Mouse (Mus musculus) forebrain, embryonic 13.5 days (tissue): ENCODE data around the gene Hpse. TPM values are rescaled to one million over a fixed set of nuclear protein-coding genes. Genes with fewer than 3 reads are reported as not detected.

Source experiments
- ATAC-seq: fragments of 200-750 bp; cut with Nextera tagmentation; 2 replicates; pipeline ENCODE4 v1.8.0; 2017
- H3K27ac ChIP-seq: fragments of 300-500 bp; sonication (generic); 2 replicates; pipeline ENCODE4 v1.5.1; 2015; ENCODE audit warnings: inconsistent platforms, mild to moderate bottlenecking, moderate library complexity
- H3K27me3 ChIP-seq: fragments of 300-500 bp; sonication (generic); 2 replicates; pipeline ENCODE4 v1.6.1; 2015; ENCODE audit warnings: mild to moderate bottlenecking, inconsistent platforms
- H3K36me3 ChIP-seq: fragments of 300-500 bp; sonication (generic); 2 replicates; pipeline ENCODE4 v1.6.1; 2015; ENCODE audit warnings: mild to moderate bottlenecking, inconsistent platforms; ENCODE audit not compliant: poor library complexity, severe bottlenecking
- H3K4me1 ChIP-seq: fragments of 300-500 bp; sonication (generic); 2 replicates; pipeline ENCODE4 v1.6.1; 2015; ENCODE audit warnings: inconsistent platforms
- H3K4me2 ChIP-seq: fragments of 300-500 bp; sonication (generic); 2 replicates; pipeline ENCODE4 v1.6.1; 2015; ENCODE audit warnings: inconsistent platforms, mild to moderate bottlenecking, moderate library complexity
- H3K4me3 ChIP-seq: fragments of 300-500 bp; sonication (generic); 2 replicates; pipeline ENCODE4 v1.5.1; 2015; ENCODE audit warnings: mild to moderate bottlenecking, inconsistent platforms
- H3K9ac ChIP-seq: fragments of 300-500 bp; sonication (generic); 2 replicates; pipeline ENCODE4 v1.6.1; 2015; ENCODE audit warnings: mild to moderate bottlenecking, inconsistent platforms
- H3K9me3 ChIP-seq: fragments of 300-500 bp; sonication (generic); replicated peaks from 2 replicates; pipeline ENCODE4 v1.6.1; 2016; ENCODE audit warnings: inconsistent platforms
- WGBS: fragments of 180-500 bp; shearing (Covaris S2); methylation state at CpG from one replicate; pipeline ENCODE4 v1.1.7; 2015; 5-methylcytosine and 5-hydroxymethylcytosine counted together
- polyA plus RNA-seq: library from polyadenylated mRNA; unstranded; fragments of >200 nt; fragmentation: Nextera tagmentation; extraction: Ambion mirVana; gene quantifications from 2 replicates; pipeline ENCODE4 v1.2.1, GENCODE M21; 2015

Gene Hpse
- polyA plus RNA-seq, 1 experiment from 2014 or later, result 0.25 TPM

DNA sequence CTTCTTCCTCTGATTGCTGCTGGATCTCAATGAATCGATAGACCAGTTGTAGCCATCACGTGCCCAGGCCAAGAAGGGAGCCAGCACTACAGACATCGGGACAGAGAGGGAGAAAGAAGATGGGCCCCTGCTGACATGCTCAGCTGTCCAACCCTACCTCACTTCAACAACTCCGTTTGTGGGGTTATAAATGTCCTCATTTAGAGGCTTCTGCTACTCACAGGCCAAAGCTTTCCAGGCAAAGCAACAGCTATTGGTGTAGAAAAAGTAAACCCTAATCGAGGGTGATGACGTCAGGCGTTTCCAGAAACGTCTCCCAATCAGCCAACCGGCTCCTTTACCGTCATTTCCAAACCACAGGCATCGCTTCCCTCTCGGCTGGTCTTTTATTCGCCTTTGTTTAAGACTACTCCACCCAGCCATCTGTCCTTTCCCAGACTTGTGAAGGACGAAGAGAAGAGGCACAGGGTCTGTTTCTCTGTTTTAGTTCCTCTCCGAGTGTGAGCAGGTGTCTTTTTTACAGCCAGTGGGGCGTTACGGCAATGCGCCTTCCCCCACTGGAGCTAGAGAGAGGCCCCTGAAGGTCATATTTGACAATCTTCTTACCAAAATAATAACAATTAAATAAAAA, 39.5 kb downstream of the Hpse start:
- H3K4me1 ChIP-seq, result peaks cover 2% of the 10 kb centered on the region; the same call in 1 of the 2 replicates
- WGBS, result 66% methylated on average over 18 of the region's 18 CpGs
- H3K27ac ChIP-seq, result no peak overlapping the region
- no peak overlapping the region for H3K4me2 ChIP-seq
- H3K9me3 ChIP-seq, result no peaks in the 10 kb centered on the region
- no peaks in the 10 kb centered on the region for H3K36me3 ChIP-seq
- no peak for ATAC-seq
- H3K4me3 ChIP-seq, result no peak overlapping the region
- H3K9ac ChIP-seq, result no peak overlapping the region
- no peaks in the 10 kb centered on the region; the same call in 1 of the 2 replicates for H3K27me3 ChIP-seq

DNA sequence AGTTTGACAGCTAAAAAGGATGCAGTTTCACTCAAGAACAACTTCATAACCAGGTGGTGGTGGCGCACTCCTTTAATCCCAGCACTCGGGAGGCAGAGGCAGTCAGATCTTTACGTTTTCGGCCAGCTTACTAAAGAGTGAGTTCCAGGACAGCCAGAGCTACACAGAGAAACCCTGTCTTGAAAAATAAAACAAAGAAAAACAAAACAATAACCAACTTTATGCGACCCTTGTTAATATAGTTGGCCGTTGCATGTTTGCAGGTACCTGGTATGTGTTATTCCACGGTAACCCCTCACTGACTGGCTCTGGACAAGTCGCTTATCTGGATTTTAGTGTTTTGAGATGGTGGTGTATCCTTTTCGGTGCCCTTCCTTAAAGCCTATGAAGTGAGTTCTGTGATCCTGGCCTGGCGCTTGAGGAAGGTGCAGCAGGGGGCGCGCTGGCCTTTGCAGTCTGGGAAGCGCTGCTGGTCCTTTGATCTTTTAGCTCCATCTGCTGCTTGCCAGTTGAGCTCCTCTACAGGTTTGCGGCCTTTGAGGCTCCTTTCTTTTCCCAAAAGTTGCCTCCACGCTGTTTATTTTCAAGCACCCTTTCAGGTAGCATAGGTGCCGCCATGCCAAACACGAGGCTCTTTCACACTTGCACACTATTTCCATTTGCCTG, 44.7 kb downstream of the Hpse start, which contains the start of gene Coq2:
Coq2 (minus strand) TSS at position 430 of the 666 bp plus-strand sequence.
- Histone ChIP-seq H3K36me3 (peaks cover 4% of the 10 kb centered on the region; the same call in 1 of the 2 replicates), H3K4me1 (peaks cover 28% of the 10 kb centered on the region), H3K4me3 (peak within 1 kb of the TSS; percentile 82), H3K27ac (peak within 1 kb of the TSS; percentile 31; the same call in 1 of the 2 replicates), H3K27me3 (no peaks in the 10 kb centered on the region; the same call in 1 of the 2 replicates), H3K9ac (peak within 1 kb of the TSS; percentile 91), H3K9me3 (no peaks in the 10 kb centered on the region), H3K4me2 (peak within 1 kb of the TSS; percentile 66)
- ATAC-seq, result peak; percentile 39
- WGBS, result 11% methylated on average over 17 of the region's 17 CpGs

DNA sequence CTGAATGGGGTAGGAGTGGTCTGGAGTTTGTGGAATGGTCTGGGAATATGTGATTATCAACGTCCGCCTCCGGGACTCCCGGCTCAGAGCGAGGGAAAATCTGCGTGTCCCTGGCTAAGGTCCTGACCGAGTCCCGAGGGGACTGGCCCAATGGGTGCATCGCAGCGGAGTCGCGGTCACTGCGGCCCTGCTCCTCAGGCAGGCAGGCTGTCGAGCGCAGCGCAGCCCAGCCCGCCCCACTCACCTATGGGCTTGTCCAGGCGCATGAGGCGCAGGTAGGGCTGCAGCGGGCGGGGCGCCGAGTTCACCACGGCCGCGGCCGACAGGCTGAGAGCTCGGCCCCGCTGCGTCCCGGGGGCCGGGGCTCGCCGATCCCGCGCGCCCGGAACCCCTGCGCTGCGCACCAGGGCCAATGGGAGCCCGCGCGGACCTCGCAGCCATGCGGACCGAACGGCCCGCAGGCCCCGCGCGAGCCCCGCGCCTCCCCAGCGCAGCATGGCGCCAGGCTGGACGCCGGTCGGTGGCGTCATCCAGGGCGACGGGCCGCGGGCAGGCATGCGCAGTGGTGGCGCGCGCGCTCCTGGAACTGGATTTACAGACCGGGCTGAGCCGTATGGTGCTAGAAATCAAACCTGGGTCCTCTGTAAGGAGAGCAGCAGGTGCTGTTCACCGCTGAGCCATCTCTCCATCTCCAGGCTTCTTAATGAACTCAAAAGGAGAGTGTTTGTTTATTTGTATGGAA, 45.6 kb downstream of the Hpse start:
- Histone ChIP-seq H3K4me2 (peak overlapping the region; percentile 66), H3K4me3 (peak overlapping the region; percentile 82), H3K27me3 (no peaks in the 10 kb centered on the region; the same call in 1 of the 2 replicates), H3K36me3 (peaks cover 4% of the 10 kb centered on the region; the same call in 1 of the 2 replicates), H3K9me3 (no peaks in the 10 kb centered on the region), H3K4me1 (peaks cover 28% of the 10 kb centered on the region), H3K27ac (peak overlapping the region; percentile 31; the same call in 1 of the 2 replicates), H3K9ac (peak overlapping the region; percentile 91)
- under 1% methylated on average over 71 of the region's 71 CpGs for WGBS
- ATAC-seq, result peak; percentile 98

DNA sequence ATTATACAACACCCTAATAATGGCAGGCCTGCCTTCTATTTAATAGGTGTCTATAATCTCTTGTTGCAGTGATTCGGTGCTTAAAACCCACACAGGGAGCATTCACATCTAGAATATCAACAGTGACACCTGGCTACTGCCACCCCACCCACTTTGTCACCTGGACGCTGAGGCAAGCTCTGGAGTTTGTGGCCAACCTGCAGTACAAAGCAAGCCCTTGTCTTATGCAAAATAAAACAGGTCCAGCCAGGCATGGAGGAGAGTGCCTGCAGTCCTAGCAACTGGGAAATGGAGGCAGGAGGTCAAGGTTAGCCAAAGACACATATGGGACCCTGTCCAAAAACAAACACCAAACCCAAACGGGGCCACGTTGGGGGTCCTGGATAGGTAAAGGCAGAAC, 47.1 kb downstream of the Hpse start:
- ATAC-seq, result no peak
- H3K4me1 ChIP-seq, result peaks cover 28% of the 10 kb centered on the region
- 92% methylated on average over 4 of the region's 4 CpGs for WGBS
- H3K27me3 ChIP-seq, result no peaks in the 10 kb centered on the region; the same call in 1 of the 2 replicates
- no peak overlapping the region for H3K9ac ChIP-seq
- H3K4me2 ChIP-seq, result no peak overlapping the region
- peaks cover 12% of the 10 kb centered on the region for H3K36me3 ChIP-seq
- H3K27ac ChIP-seq, result no peak overlapping the region
- no peak overlapping the region for H3K4me3 ChIP-seq
- H3K9me3 ChIP-seq, result no peaks in the 10 kb centered on the region

DNA sequence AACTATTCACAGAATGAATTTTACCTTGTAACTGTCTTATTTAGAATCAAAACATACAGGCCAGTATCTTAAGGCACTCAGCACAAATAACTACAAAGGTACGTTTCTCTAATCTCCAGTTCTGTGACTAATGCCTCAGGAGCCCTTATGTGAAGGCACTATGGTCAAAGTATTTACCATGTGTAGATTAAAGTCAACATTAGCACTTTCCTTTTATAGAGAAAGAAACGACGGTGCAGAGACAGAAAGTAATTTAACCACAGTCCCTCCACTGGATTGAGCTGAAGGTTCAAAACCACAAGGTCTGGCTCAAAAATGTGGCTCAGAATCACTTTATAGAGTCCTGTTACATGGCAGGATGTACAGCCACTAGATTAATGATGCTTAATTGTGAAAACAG, 47.6 kb downstream of the Hpse start:
- H3K9ac ChIP-seq, result no peak overlapping the region
- WGBS, result 89% methylated on average over 3 of the region's 3 CpGs

DNA sequence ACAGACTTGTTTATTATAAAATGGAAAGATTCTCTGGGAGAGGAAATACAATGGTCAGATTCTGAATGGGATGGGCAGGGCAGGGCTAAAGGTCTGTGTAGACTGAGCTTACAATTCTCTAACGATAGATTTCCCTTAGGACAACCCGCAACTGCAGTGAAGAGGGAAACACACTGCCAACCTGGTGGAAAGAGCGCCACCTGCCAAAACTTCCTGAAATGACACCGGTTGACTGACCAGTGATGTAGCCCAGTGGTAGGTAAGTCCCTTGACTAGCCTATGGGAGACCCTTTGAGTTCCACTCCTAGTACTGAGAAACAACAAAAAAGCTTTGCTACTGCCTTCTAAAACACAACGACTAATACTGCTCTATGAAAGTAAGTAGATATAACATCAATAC, 48.1 kb downstream of the Hpse start:
- no peak overlapping the region for H3K9ac ChIP-seq
- H3K27me3 ChIP-seq, result no peaks in the 10 kb centered on the region
- H3K27ac ChIP-seq, result no peak overlapping the region
- H3K9me3 ChIP-seq, result no peaks in the 10 kb centered on the region
- H3K4me3 ChIP-seq, result no peak overlapping the region
- peaks cover 28% of the 10 kb centered on the region for H3K4me1 ChIP-seq
- ATAC-seq, result no peak
- WGBS, result 25% methylated on average over 5 of the region's 5 CpGs
- H3K4me2 ChIP-seq, result no peak overlapping the region
- H3K36me3 ChIP-seq, result peaks cover 19% of the 10 kb centered on the region

More for the DNA sequence above, 47.6 kb downstream of the Hpse start:
- H3K36me3 ChIP-seq, result peaks cover 17% of the 10 kb centered on the region
- no peak overlapping the region for H3K4me3 ChIP-seq
- no peak overlapping the region for H3K27ac ChIP-seq
- no peaks in the 10 kb centered on the region for H3K9me3 ChIP-seq
- no peaks in the 10 kb centered on the region; the same call in 1 of the 2 replicates for H3K27me3 ChIP-seq
- no peak overlapping the region for H3K4me2 ChIP-seq
- ATAC-seq, result no peak
- H3K4me1 ChIP-seq, result peaks cover 28% of the 10 kb centered on the region

DNA sequence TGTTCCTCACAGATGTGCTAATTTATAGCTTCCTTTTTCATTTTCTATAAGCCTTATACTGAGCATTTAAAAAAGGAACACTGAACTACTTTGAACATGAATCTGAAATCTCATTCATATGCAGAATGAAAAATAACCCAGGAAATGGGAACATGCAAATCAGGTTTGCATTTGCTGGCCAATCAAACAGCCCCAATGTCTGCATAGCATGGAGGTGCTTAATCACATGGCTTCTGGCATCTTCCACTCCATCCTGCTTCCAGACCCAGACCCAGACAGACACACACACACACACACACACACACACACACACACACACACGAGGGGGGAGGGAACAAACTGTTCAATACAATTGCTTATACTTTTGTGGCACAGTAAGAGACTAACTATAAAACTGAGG, 52.6 kb downstream of the Hpse start:
- H3K4me1 ChIP-seq, result peaks cover 9% of the 10 kb centered on the region; the same call in 1 of the 2 replicates
- H3K27me3 ChIP-seq, result no peaks in the 10 kb centered on the region
- WGBS, result 78% methylated on average over 1 of the region's 1 CpGs
- peaks cover 45% of the 10 kb centered on the region for H3K36me3 ChIP-seq
- H3K4me2 ChIP-seq, result no peak overlapping the region
- H3K4me3 ChIP-seq, result no peak overlapping the region
- no peak overlapping the region for H3K27ac ChIP-seq
- no peak overlapping the region for H3K9ac ChIP-seq
- no peaks in the 10 kb centered on the region for H3K9me3 ChIP-seq
- ATAC-seq, result no peak

DNA sequence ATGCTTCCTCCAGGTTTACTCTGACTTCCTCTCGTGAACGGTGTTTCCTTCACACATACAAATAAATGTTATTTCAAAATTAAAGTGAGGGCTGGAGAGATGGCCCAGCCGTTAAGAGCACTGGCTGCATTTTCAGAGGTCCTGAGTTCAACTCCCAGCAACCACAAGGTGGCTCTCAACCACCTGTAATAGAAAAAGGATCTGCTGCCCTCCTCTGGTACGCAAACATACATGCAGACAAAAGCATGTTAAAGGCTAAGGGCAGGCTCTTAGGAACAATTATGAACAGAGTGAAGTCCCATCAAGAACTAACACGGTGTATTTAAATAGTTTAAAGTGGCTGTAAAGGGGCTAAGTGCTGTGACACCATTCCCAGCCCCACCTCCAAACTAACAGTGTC, 55.7 kb downstream of the Hpse start:
- 57% methylated on average over 5 of the region's 5 CpGs for WGBS
- Histone ChIP-seq H3K4me2 (no peak overlapping the region), H3K4me3 (no peak overlapping the region), H3K9me3 (no peaks in the 10 kb centered on the region), H3K27me3 (no peaks in the 10 kb centered on the region), H3K9ac (no peak overlapping the region), H3K27ac (no peak overlapping the region), H3K36me3 (peaks cover 68% of the 10 kb centered on the region), H3K4me1 (no peaks in the 10 kb centered on the region)
- ATAC-seq, result no peak

DNA sequence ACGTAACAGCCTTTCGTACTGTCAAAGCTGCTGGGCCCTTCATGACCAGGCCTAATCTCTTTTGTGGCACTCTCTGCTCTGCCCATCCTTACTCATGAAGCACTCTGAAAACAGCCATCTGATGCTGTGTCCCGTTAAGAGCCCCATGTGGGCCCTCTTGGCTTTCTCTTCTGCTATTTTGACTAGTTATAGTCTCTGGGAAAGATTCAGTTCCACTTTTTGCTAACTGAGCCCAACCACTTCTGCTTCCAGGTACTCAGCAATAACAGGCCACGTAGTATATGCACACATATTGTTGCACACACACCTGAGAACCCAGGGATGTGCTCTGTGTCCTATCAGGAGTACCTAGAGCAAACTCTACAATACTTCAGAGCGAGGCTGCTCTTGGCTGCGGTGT, 56.5 kb downstream of the Hpse start:
- H3K36me3 ChIP-seq, result peaks cover 71% of the 10 kb centered on the region

DNA sequence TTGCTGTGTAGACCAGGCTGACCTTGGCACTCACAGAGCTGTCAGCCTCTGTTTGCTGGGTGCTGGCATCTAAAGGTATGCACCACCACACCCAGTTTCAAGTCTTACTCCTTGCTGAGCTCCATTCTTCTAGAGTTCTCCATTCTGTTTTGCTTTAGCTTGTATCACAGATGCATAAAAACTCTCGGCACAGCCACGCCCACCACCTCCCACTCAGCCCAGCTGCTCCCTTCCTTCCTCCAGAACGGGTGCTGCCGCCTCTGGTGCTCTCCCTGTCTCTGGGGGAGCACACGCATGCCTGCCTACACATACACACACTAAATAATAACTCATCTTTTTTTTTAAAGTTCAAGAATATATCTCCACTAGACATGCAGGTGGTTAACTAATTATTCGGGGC, 61.1 kb downstream of the Hpse start:
- Histone ChIP-seq H3K27ac (no peak overlapping the region), H3K4me2 (no peak overlapping the region), H3K4me1 (no peaks in the 10 kb centered on the region), H3K4me3 (no peak overlapping the region), H3K36me3 (peaks cover 88% of the 10 kb centered on the region), H3K9me3 (no peaks in the 10 kb centered on the region), H3K9ac (no peak overlapping the region), H3K27me3 (no peaks in the 10 kb centered on the region)
- WGBS, result 84% methylated on average over 6 of the region's 6 CpGs
- no peak for ATAC-seq

More for the DNA sequence above, 56.5 kb downstream of the Hpse start:
- H3K4me2 ChIP-seq, result no peak overlapping the region
- H3K9ac ChIP-seq, result no peak overlapping the region
- 96% methylated on average over 6 of the region's 6 CpGs for WGBS
- no peak for ATAC-seq
- H3K4me1 ChIP-seq, result no peaks in the 10 kb centered on the region
- no peaks in the 10 kb centered on the region for H3K9me3 ChIP-seq
- H3K4me3 ChIP-seq, result no peak overlapping the region
- no peaks in the 10 kb centered on the region for H3K27me3 ChIP-seq
- no peak overlapping the region for H3K27ac ChIP-seq

DNA sequence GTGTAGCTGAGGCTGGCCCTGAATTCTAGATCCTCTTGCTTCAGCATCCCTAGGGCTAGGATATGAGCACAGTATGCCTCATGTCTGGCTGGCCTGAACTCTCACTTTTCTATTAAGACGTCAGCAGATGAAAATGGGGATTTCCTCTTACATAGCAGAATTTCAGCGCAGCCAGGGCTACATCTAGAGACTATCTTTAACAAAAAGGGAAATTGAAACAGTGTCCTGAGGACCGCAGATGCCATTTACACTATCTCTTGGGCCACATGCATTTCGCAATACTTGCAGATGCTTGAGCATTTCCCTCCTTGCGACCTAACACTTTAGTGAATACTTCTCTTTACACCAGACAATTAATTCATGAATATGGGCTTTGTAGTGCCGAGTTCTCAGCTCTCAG, 63.2 kb downstream of the Hpse start:
- no peaks in the 10 kb centered on the region for H3K9me3 ChIP-seq
- no peaks in the 10 kb centered on the region for H3K27me3 ChIP-seq
- no peak overlapping the region for H3K9ac ChIP-seq
- no peak overlapping the region for H3K4me2 ChIP-seq
- no peak overlapping the region for H3K4me3 ChIP-seq
- no peak for ATAC-seq
- H3K27ac ChIP-seq, result no peak overlapping the region
- peaks cover 70% of the 10 kb centered on the region for H3K36me3 ChIP-seq
- no peaks in the 10 kb centered on the region for H3K4me1 ChIP-seq
- WGBS, result 83% methylated on average over 6 of the region's 6 CpGs

DNA sequence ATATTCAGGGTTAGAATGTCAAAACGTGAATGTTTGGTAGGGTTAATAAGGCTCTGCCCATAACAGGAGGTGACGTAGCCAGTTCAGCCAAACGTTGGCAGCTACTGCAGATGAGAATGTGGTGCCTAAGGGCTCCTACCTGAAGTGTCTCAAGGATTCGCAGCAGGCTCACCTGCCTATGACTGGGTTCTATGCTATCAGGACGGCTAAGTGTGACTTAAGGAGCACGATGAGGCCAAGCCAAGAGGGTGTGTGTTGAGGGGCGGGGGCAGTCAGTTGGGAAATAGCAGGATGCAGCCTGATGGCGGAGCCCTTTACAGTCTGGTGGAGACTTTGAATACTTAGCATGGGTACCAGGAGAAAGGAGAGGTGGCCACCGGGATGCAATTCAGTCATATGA, 67.2 kb downstream of the Hpse start:
- Histone ChIP-seq H3K4me3 (no peak overlapping the region), H3K4me1 (no peaks in the 10 kb centered on the region), H3K36me3 (peaks cover 33% of the 10 kb centered on the region), H3K27me3 (no peaks in the 10 kb centered on the region), H3K4me2 (no peak overlapping the region), H3K9ac (no peak overlapping the region), H3K9me3 (no peaks in the 10 kb centered on the region), H3K27ac (no peak overlapping the region)
- 85% methylated on average over 9 of the region's 9 CpGs for WGBS
- ATAC-seq, result no peak
